Mouse (Mus musculus) limb, embryonic 14.5 days (tissue): ENCODE results near the gene Dbp. TPM values are rescaled to one million over a fixed set of nuclear protein-coding genes. Genes with fewer than 3 reads are reported as not detected.

ENCODE experiments used
- ATAC-seq: fragments of 200-750 bp; cut with Nextera tagmentation; 2 replicates; pipeline ENCODE4 v1.8.0; 2017; ENCODE audit warnings: low read depth, moderate number of reproducible peaks, moderate TSS enrichment; ENCODE audit not compliant: low FRiP score
- DNase-seq: peaks from one replicate; pipeline ENCODE4 v3.0.0-alpha.2; 2015; ENCODE audit warnings: low spot score
- H3K27ac ChIP-seq: fragments of 300-500 bp; sonication (generic); replicated peaks from 2 replicates; pipeline ENCODE4 v1.5.1; 2014; ENCODE audit warnings: low read depth, mild to moderate bottlenecking, low read length, moderate library complexity, mixed read lengths
- H3K27me3 ChIP-seq: fragments of 300-500 bp; sonication (generic); 2 replicates; pipeline ENCODE4 v1.6.1; 2014; ENCODE audit warnings: low read length, mixed read lengths; ENCODE audit not compliant: control insufficient read depth, insufficient read depth
- H3K36me3 ChIP-seq: fragments of 300-500 bp; sonication (generic); 2 replicates; pipeline ENCODE4 v1.6.1; 2014; ENCODE audit warnings: mild to moderate bottlenecking, low read length, moderate library complexity, mixed read lengths; ENCODE audit not compliant: control insufficient read depth, insufficient read depth
- H3K4me1 ChIP-seq: fragments of 300-500 bp; sonication (generic); 2 replicates; pipeline ENCODE4 v1.6.1; 2014; ENCODE audit warnings: antibody characterized with exemption, low read length, mixed read lengths; ENCODE audit not compliant: control insufficient read depth, insufficient read depth
- H3K4me2 ChIP-seq: fragments of 300-500 bp; sonication (generic); replicated peaks from 2 replicates; pipeline ENCODE4 v1.6.1; 2014; ENCODE audit warnings: low read depth, mild to moderate bottlenecking, low read length, moderate library complexity; ENCODE audit not compliant: severe bottlenecking
- H3K4me3 ChIP-seq: fragments of 300-500 bp; sonication (generic); replicated peaks from 2 replicates; pipeline ENCODE4 v1.5.1; 2014; ENCODE audit warnings: low read length
- H3K9ac ChIP-seq: fragments of 300-500 bp; sonication (generic); 2 replicates; pipeline ENCODE4 v1.6.1; 2014; ENCODE audit warnings: mild to moderate bottlenecking, low read depth, low read length, moderate library complexity; ENCODE audit not compliant: severe bottlenecking
- H3K9me3 ChIP-seq: fragments of 300-500 bp; sonication (generic); 2 replicates; pipeline ENCODE4 v1.6.1; 2016; ENCODE audit warnings: low read length; ENCODE audit not compliant: control insufficient read depth
- POLR2A ChIP-seq: fragments of 200-500 bp; IDR thresholded peaks from 2 replicates; pipeline ENCODE4 v1.8.0; 2012; ENCODE audit warnings: inconsistent platforms, mild to moderate bottlenecking, moderate library complexity, borderline replicate concordance; ENCODE audit not compliant: insufficient read depth, insufficient read length; ENCODE audit errors: extremely low read depth
- WGBS: fragments of 180-500 bp; shearing (Covaris S2); extraction: QIAGEN DNeasy Blood & Tissue Kit; methylation state at CpG from one replicate; pipeline ENCODE4 v1.1.7; 2014; 5-methylcytosine and 5-hydroxymethylcytosine counted together
- polyA plus RNA-seq, 2 experiments: library from polyadenylated mRNA; depleted of rRNA in 1 of 2; stranded (reverse) in 1 of 2; unstranded in 1 of 2; fragments of >200 nt; fragmentation: Nextera tagmentation in 1 of 2; extraction: Ambion mirVana in 1 of 2; gene quantifications; 2 replicates each; pipeline versions ENCODE4 v1.2.1 to v1.2.3; 2012 to 2014

The Dbp gene
- polyA plus RNA-seq, 2 experiments: 7.0 to 15.1 TPM

GRCm38 (mm10) chr7:45716460-45716857, 11.6 kb downstream of the Dbp start:
- no peak overlapping the region for H3K9ac ChIP-seq
- H3K27ac ChIP-seq: no peak overlapping the region
- H3K4me1 ChIP-seq: peaks cover 31% of the 10 kb centered on the region
- no peak for TF ChIP-seq POLR2A
- ATAC-seq (no peak), DNase-seq (no peak)
- H3K27me3 ChIP-seq: no peaks in the 10 kb centered on the region
- peak overlapping the region; percentile 88 for H3K4me2 ChIP-seq
- H3K36me3 ChIP-seq: peaks cover 49% of the 10 kb centered on the region
- H3K9me3 ChIP-seq: no peaks in the 10 kb centered on the region
- H3K4me3 ChIP-seq: peak overlapping the region; percentile 77; the same call in 1 of the 2 replicates
- WGBS: 91% methylated on average over 3 of the region's 3 CpGs

- Histone ChIP-seq H3K27me3 (no peaks in the 10 kb centered on the region), H3K27ac (peak overlapping the region; percentile 70), H3K9me3 (no peaks in the 10 kb centered on the region), H3K36me3 (peaks cover 49% of the 10 kb centered on the region), H3K9ac (peak overlapping the region; percentile 73), H3K4me2 (peak overlapping the region; percentile 88), H3K4me1 (peaks cover 31% of the 10 kb centered on the region), H3K4me3 (peak overlapping the region; percentile 77)
- ATAC-seq (peak; percentile 38), DNase-seq (no peak)
- no peak for TF ChIP-seq POLR2A
- 8% methylated on average over 31 of the region's 31 CpGs for WGBS
Observed at GRCm38 (mm10) chr7:45716952-45717917, 12.3 kb downstream of the Dbp start.

GRCm38 (mm10) chr7:45717918-45718297, 13.0 kb downstream of the Dbp start, which contains the start of gene Sphk2:
Gene Sphk2, minus strand, starts transcription at chr7:45718002.
- peak within 1 kb of the TSS; percentile 96 for H3K9ac ChIP-seq
- H3K4me3 ChIP-seq: peak within 1 kb of the TSS; percentile 77
- peak; percentile 96; the same call in 1 of the 2 replicates for TF ChIP-seq POLR2A
- peaks cover 49% of the 10 kb centered on the region for H3K36me3 ChIP-seq
- WGBS: under 1% methylated on average over 39 of the region's 41 CpGs
- no peaks in the 10 kb centered on the region for H3K27me3 ChIP-seq
- no peaks in the 10 kb centered on the region for H3K9me3 ChIP-seq
- peak within 1 kb of the TSS; percentile 89 for H3K4me2 ChIP-seq
- H3K4me1 ChIP-seq: peaks cover 31% of the 10 kb centered on the region
- ATAC-seq: peak; percentile 84
- peak; percentile 98 for DNase-seq
- peak within 1 kb of the TSS; percentile 92 for H3K27ac ChIP-seq

GRCm38 (mm10) chr7:45718331-45718730, 13.4 kb downstream of the Dbp start:
- ATAC-seq (no peak), DNase-seq (no peak)
- Histone ChIP-seq H3K27me3 (no peaks in the 10 kb centered on the region), H3K27ac (peak overlapping the region; percentile 92), H3K4me2 (peak overlapping the region; percentile 89), H3K9ac (peak overlapping the region; percentile 96), H3K4me1 (peaks cover 31% of the 10 kb centered on the region), H3K36me3 (peaks cover 48% of the 10 kb centered on the region), H3K9me3 (no peaks in the 10 kb centered on the region), H3K4me3 (peak overlapping the region; percentile 77)
- TF ChIP-seq POLR2A: no peak
- under 1% methylated on average over 20 of the region's 20 CpGs for WGBS

- no peak for DNase-seq
- peaks cover 55% of the 10 kb centered on the region for H3K36me3 ChIP-seq
- peak overlapping the region; percentile 77 for H3K4me3 ChIP-seq
- no peak overlapping the region for H3K27ac ChIP-seq
- H3K4me1 ChIP-seq: peaks cover 29% of the 10 kb centered on the region
- H3K9me3 ChIP-seq: no peaks in the 10 kb centered on the region
- peak overlapping the region; percentile 89 for H3K4me2 ChIP-seq
- H3K9ac ChIP-seq: peak overlapping the region; percentile 96
- WGBS: 81% methylated on average over 10 of the region's 10 CpGs
- no peak for ATAC-seq
- H3K27me3 ChIP-seq: no peaks in the 10 kb centered on the region
- TF ChIP-seq POLR2A: no peak
Observed at GRCm38 (mm10) chr7:45719180-45719579, 14.3 kb downstream of the Dbp start.
